Mouse (Mus musculus) brain, adult 2 months (tissue): Measurements from ENCODE around the gene Meaf6.

ENCODE experiments used
- DNase-seq: peaks from one replicate; pipeline ENCODE4 v3.0.0; 2011; ENCODE audit warnings: low read depth, low spot score

The Meaf6 gene

GRCm38 (mm10) chr4:125144211-125144610 is 59.3 kb downstream of the Meaf6 start:
- DNase-seq: no peak

- DNase-seq: no peak
These were observed 59.7 kb downstream of the Meaf6 start for GRCm38 (mm10) chr4:125144627-125145026.

GRCm38 (mm10) chr4:125145213-125145612 is 60.3 kb downstream of the Meaf6 start:
- DNase-seq: peak; percentile 59

GRCm38 (mm10) chr4:125147970-125148369 is 63.0 kb downstream of the Meaf6 start:
- DNase-seq: no peak

GRCm38 (mm10) chr4:125149460-125149859 is 64.5 kb downstream of the Meaf6 start:
- DNase-seq: no peak

GRCm38 (mm10) chr4:125152469-125152868 is 67.5 kb downstream of the Meaf6 start:
- DNase-seq: no peak

GRCm38 (mm10) chr4:125153659-125154241 is 68.8 kb downstream of the Meaf6 start:
- no peak for DNase-seq

GRCm38 (mm10) chr4:125155646-125156045 is 70.7 kb downstream of the Meaf6 start:
- no peak for DNase-seq

- DNase-seq: no peak
These were observed 72.4 kb downstream of the Meaf6 start for GRCm38 (mm10) chr4:125157322-125157721.

- no peak for DNase-seq
These were observed 73.1 kb downstream of the Meaf6 start for GRCm38 (mm10) chr4:125158081-125158480.

GRCm38 (mm10) chr4:125158581-125159317 is 73.8 kb downstream of the Meaf6 start:
- DNase-seq: peak; percentile 70

- peak; percentile 93 for DNase-seq
These were observed 75.5 kb downstream of the Meaf6 start for GRCm38 (mm10) chr4:125160320-125160950.

- DNase-seq: no peak
These were observed 76.0 kb downstream of the Meaf6 start for GRCm38 (mm10) chr4:125160951-125161331.

GRCm38 (mm10) chr4:125161392-125161791 is 76.5 kb downstream of the Meaf6 start:
- DNase-seq: no peak

- no peak for DNase-seq
These were observed 77.8 kb downstream of the Meaf6 start for GRCm38 (mm10) chr4:125162701-125163100.
